Mouse (Mus musculus) liver, embryonic 14.5 days (tissue): ENCODE measurements at regions not wholly inside any gene's neighbourhood (a gene's known extent, or its start where the extent isn't known, plus 50 kb on each side); places are given as distances from the start of the nearest gene placed in this dataset.

Experiments used
- CTCF ChIP-seq: IDR thresholded peaks from 2 replicates; pipeline ENCODE4 v1.5.1; 2016; ENCODE audit warnings: antibody characterized with exemption, low read depth, control low read depth
- EP300 ChIP-seq: IDR thresholded peaks from 2 replicates; pipeline ENCODE4 v1.6.1; 2016; ENCODE audit warnings: antibody characterized with exemption, low read depth

DNA sequence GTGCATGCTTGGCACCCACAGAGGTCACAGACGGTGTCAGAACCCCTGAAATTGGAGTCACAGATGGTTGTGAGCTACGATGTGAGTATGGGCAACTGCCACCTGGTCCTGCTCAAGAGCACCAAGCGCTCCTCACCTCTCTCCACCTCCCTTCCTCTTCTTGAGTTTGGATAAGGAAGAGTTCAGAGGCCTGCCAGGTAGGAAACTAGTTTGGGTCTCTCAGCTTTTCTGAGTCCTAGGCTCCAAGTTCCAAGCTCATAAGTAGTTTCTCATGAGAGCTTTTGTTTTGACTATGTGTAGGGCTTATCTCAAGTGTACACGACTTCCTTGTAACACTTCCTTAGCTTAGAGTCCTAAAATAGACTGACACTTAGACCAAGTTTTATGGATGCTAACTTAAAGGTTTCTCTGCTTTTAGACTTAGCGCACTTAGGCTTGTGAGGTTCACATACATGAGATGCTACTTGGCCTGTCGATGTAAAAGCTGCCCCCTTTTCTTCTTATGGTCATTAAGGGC lies 356.9 kb upstream of the Jarid2 start:
- TF ChIP-seq CTCF (no peak), EP300 (no peak)
